Mouse (Mus musculus): Measurements from ENCODE around the gene Asphd2. TPM values are rescaled to one million over a fixed set of nuclear protein-coding genes. Genes with fewer than 3 reads are reported as not detected.
A peak's percentile ranks its signal among the peaks of the same experiment; 100 is the strongest.

The Asphd2 gene
- polyA plus RNA-seq, 1 experiment: 3.8 TPM

DNA sequence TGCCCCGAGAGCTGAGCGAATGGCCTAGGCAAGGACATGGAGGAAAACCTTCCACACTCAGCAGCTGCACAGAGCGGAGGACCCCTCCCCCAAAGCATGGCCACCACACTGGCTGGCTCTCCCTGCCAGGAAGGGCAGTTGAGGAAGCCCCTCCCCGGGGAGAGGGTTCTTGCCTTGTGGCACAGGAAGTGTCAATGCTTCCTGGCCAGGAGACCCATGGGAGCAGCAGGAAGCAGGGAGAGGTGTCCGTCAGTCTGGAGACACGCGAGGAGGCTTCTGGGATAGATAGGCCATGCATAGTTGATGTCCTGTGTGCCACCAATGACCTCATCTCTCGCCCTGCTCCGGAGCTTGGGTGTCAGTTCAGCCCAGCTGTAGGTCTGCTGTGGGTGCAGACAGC lies 38.3 kb downstream of the Asphd2 start:
- Histone ChIP-seq H3K27me3 (ENCODE audit: control insufficient read depth, insufficient read depth, low read length) (no peaks in the 10 kb centered on the region), H3K36me3 (ENCODE audit: control insufficient read depth, insufficient read depth, low read length) (peaks cover 23% of the 10 kb centered on the region), H3K4me1 (ENCODE audit: control insufficient read depth, insufficient read depth, insufficient read length, low read length) (no peaks in the 10 kb centered on the region; the same call in 1 of the 2 replicates), H3K27ac (ENCODE audit: insufficient read depth, low read depth, low read length) (no peak overlapping the region), H3K4me3 (ENCODE audit: low read depth, low read length) (no peak overlapping the region)
- 89% methylated on average over 9 of the region's 9 CpGs for WGBS
- TF ChIP-seq POLR2A (IDR thresholded peaks at IDR 0.05; ENCODE audit: low read depth, low read length) (no peak), CTCF (IDR thresholded peaks at IDR 0.05; ENCODE audit: extremely low read depth, insufficient read length, insufficient replicate concordance, low read depth, low read length) (no peak)

DNA sequence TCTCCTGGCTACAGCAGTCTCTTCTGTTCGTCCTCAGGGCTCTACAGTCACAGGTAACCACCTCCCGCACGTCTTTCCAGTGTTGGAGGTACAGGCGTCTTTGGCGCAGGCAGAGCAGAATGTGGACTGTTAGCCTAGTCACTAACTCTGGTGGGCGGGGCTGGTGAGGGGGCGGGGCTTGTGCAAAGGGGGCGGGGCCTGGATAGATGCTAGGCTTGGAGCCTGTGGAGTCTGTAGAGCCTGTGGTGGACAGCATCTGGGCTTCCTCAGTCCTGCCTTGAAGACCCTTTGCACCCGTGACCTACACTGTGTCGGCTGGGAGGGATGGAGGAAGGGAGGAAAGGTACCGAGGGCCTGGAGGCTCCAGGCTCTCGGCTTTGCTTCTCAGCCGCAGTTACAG lies 38.8 kb downstream of the Asphd2 start, which contains the start of gene Gm6583:
TSS of gene Gm6583 (minus strand) at position 124 of the 400 bp plus-strand sequence.
- TF ChIP-seq POLR2A (IDR thresholded peaks at IDR 0.05; ENCODE audit: low read depth, low read length): no peak
- no peak for TF ChIP-seq CTCF (IDR thresholded peaks at IDR 0.05; ENCODE audit: extremely low read depth, insufficient read length, insufficient replicate concordance, low read depth, low read length)
- Histone ChIP-seq H3K27ac (ENCODE audit: insufficient read depth, low read depth, low read length) (no peak within 1 kb of the TSS), H3K4me3 (ENCODE audit: low read depth, low read length) (no peak within 1 kb of the TSS), H3K27me3 (ENCODE audit: control insufficient read depth, insufficient read depth, low read length) (no peaks in the 10 kb centered on the region), H3K36me3 (ENCODE audit: control insufficient read depth, insufficient read depth, low read length) (peaks cover 27% of the 10 kb centered on the region), H3K4me1 (ENCODE audit: control insufficient read depth, insufficient read depth, insufficient read length, low read length) (no peaks in the 10 kb centered on the region; the same call in 1 of the 2 replicates)
- 65% methylated on average over 13 of the region's 13 CpGs for WGBS

DNA sequence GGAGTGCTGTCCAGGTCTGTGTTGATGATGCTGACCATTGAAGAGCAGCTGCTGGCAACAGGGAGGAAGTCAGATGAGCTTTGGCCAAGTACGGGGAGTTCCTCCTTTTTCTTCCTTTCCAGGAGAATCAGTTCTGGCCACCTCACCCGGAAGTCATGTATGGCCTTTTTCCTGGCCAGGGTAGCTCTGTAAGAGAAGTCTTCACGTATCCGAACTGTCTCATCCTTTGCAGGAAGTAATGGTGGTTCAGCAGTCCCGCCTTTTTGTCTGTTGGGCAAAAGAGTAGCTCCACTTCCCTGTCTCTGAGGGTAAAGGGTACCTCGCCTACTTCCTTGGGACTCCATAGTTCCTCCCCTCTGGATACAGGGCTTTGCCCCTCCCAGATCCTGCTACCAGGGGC lies 39.2 kb downstream of the Asphd2 start:
- 72% methylated on average over 6 of the region's 6 CpGs for WGBS
- Histone ChIP-seq H3K4me3 (ENCODE audit: low read depth, low read length) (no peak overlapping the region), H3K36me3 (ENCODE audit: control insufficient read depth, insufficient read depth, low read length) (peaks cover 30% of the 10 kb centered on the region), H3K27ac (ENCODE audit: insufficient read depth, low read depth, low read length) (no peak overlapping the region), H3K4me1 (ENCODE audit: control insufficient read depth, insufficient read depth, insufficient read length, low read length) (no peaks in the 10 kb centered on the region; the same call in 1 of the 2 replicates), H3K27me3 (ENCODE audit: control insufficient read depth, insufficient read depth, low read length) (no peaks in the 10 kb centered on the region)
- TF ChIP-seq POLR2A (IDR thresholded peaks at IDR 0.05; ENCODE audit: low read depth, low read length): no peak

DNA sequence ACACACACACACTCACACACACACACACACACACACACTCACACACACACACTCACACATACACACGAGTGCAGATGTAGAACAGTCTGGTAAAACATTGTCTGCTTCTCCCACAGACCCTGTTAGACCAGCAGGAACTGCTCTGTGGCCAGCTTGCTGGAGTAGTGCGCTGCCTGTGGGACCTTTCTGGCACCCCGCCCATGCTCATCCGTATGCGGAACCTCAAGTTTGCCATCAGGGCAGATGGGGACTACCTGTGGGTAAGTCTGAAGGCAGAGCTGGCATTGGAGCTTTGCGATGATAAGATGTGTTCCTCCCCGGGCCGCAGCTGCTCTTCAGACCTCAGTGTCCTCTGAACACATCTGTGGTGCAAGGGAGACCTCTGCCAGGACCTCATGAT lies 45.5 kb downstream of the Asphd2 start:
- Histone ChIP-seq H3K27ac (ENCODE audit: insufficient read depth, low read depth, low read length) (no peak overlapping the region), H3K4me1 (ENCODE audit: control insufficient read depth, insufficient read depth, insufficient read length, low read length) (peaks cover 11% of the 10 kb centered on the region; the same call in 1 of the 2 replicates), H3K27me3 (ENCODE audit: control insufficient read depth, insufficient read depth, low read length) (no peaks in the 10 kb centered on the region), H3K36me3 (ENCODE audit: control insufficient read depth, insufficient read depth, low read length) (peaks cover 36% of the 10 kb centered on the region), H3K4me3 (ENCODE audit: low read depth, low read length) (no peak overlapping the region)
- 79% methylated on average over 8 of the region's 8 CpGs for WGBS
- no peak for TF ChIP-seq CTCF (IDR thresholded peaks at IDR 0.05; ENCODE audit: extremely low read depth, insufficient read length, insufficient replicate concordance, low read depth, low read length)
- TF ChIP-seq POLR2A (IDR thresholded peaks at IDR 0.05; ENCODE audit: low read depth, low read length): no peak

DNA sequence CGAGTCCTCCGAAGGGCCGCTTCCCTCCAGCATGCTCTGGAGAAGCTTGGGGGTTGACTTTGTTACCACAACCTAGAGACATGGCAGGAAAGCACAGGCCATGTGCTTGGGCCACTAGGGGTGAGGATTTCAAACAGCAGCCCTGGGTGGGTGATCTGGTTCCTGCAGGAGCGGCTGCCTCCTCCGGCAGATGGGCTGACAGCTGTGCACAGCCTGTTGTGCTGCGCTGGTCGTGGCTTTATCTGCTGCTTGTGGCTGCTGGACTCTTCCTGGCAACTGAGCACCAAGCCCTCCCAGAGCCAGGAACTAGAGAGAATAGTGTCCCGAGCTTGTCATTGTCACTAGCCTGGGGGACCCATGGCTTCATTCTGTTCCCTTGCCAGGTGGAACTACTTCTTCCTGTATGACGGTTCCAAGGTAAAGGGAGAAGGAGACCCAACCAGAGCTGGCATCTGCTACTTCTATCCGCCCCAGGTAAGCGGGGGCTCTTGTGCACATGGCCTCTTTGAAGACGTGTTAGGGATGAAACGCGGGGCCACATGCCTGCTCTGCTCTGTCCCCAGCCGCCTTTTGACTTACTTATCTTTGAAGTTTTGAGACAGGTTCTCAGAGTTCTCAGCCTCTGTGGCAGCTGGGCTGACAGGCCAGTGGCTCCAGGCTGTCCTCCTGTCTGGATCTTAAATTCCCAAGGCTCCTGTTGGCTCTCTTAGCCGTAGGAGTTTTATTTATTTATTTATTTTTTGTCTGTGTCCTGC lies 48.3 kb downstream of the Asphd2 start:
- no peak overlapping the region for H3K4me3 ChIP-seq (ENCODE audit: low read depth, low read length)
- 83% methylated on average over 16 of the region's 16 CpGs for whole genome bisulfite sequencing
- peaks cover 25% of the 10 kb centered on the region for H3K36me3 ChIP-seq (ENCODE audit: control insufficient read depth, insufficient read depth, low read length)
- H3K4me1 ChIP-seq (ENCODE audit: control insufficient read depth, insufficient read depth, insufficient read length, low read length): peaks cover 23% of the 10 kb centered on the region; the same call in 1 of the 2 replicates
- H3K27me3 ChIP-seq (ENCODE audit: control insufficient read depth, insufficient read depth, low read length): no peaks in the 10 kb centered on the region
- no peak overlapping the region for H3K27ac ChIP-seq (ENCODE audit: insufficient read depth, low read depth, low read length)
- TF ChIP-seq CTCF (IDR thresholded peaks at IDR 0.05; ENCODE audit: extremely low read depth, insufficient read length, insufficient replicate concordance, low read depth, low read length) (no peak), POLR2A (IDR thresholded peaks at IDR 0.05; ENCODE audit: low read depth, low read length) (no peak)

DNA sequence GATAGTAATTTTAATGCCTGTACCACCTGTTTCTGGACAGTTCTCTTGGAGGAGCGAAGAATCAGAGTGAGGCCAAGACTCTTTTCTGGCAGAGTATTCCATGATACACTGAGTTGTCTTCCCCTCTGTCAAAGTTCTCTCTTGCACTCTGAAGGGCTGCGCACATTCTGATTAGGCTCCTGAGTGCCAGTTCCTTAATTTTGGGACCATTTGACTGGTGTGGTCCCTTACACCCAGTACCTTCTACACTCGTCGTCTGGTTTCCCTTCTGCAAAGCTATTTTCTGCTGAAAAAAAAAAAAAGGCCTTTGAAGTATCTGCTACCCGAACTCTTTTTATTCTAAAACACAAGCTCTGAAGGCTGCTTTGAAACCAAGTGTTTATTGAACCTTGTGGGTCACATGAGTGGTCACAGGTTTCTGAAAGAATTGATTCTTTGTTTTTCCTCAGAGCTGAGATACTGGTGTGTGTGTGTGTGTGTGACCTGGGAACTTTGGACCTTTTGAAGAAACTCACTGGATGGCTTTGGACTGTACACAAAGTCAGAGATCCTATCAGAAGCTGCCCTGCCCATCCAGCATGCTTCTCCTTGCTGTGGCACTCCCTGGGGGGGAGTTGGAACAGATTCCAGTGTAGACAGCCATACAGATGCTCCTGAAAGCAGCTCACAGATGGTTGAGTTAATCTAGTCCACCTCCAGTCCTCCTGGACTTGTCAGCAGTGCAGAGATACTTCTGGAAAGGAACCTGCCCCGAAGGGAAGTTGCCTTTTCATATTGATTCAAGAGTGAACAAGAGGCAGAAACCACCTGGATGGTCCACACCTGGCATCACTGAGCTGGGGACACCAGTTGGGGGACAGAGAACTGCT lies 50.3 kb downstream of the Asphd2 start:
- TF ChIP-seq CTCF (IDR thresholded peaks at IDR 0.05; ENCODE audit: extremely low read depth, insufficient read length, insufficient replicate concordance, low read depth, low read length) (no peak), POLR2A (IDR thresholded peaks at IDR 0.05; ENCODE audit: low read depth, low read length) (no peak)
- H3K4me1 ChIP-seq (ENCODE audit: control insufficient read depth, insufficient read depth, insufficient read length, low read length): peaks cover 23% of the 10 kb centered on the region; the same call in 1 of the 2 replicates
- peak overlapping the region; percentile 73 for H3K27ac ChIP-seq (ENCODE audit: insufficient read depth, low read depth, low read length)
- H3K4me3 ChIP-seq (ENCODE audit: low read depth, low read length): peak overlapping the region; percentile 8; the same call in 1 of the 2 replicates
- H3K36me3 ChIP-seq (ENCODE audit: control insufficient read depth, insufficient read depth, low read length): peaks cover 12% of the 10 kb centered on the region
- WGBS: 26% methylated on average over 6 of the region's 6 CpGs
- no peaks in the 10 kb centered on the region for H3K27me3 ChIP-seq (ENCODE audit: control insufficient read depth, insufficient read depth, low read length)

DNA sequence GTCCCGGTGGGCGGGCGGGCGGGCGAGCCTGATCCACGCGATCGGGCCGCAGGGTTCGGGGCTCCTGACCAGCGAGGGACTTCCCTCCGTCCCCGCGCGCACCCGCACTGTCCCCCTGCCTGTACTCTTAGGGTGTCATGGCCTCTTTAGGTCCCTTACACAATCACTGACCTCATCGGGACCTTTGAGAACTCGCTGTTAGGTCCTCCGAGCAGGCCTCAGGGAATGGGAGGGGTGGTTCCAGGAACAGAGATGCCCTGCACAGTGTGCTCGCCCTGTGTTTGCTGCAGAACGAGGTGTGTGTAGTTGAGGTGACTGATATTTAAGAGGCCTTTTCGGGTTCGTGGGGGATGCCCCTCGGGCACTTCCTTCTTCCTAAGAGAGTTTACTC lies 51.5 kb downstream of the Asphd2 start:
- Histone ChIP-seq H3K36me3 (ENCODE audit: control insufficient read depth, insufficient read depth, low read length) (peaks cover 16% of the 10 kb centered on the region), H3K27ac (ENCODE audit: insufficient read depth, low read depth, low read length) (peak overlapping the region; percentile 73; the same call in 1 of the 2 replicates), H3K27me3 (ENCODE audit: control insufficient read depth, insufficient read depth, low read length) (no peaks in the 10 kb centered on the region), H3K4me1 (ENCODE audit: control insufficient read depth, insufficient read depth, insufficient read length, low read length) (peaks cover 23% of the 10 kb centered on the region; the same call in 1 of the 2 replicates), H3K4me3 (ENCODE audit: low read depth, low read length) (peak overlapping the region; percentile 97)
- under 1% methylated on average over 24 of the region's 24 CpGs for WGBS
- TF ChIP-seq CTCF (IDR thresholded peaks at IDR 0.05; ENCODE audit: extremely low read depth, insufficient read length, insufficient replicate concordance, low read depth, low read length): no peak
- no peak for TF ChIP-seq POLR2A (IDR thresholded peaks at IDR 0.05; ENCODE audit: low read depth, low read length)
